Mouse (Mus musculus): Measurements from ENCODE around the gene Cnpy3. TPM values are rescaled to one million over a fixed set of nuclear protein-coding genes. Genes with fewer than 3 reads are reported as not detected.

The Cnpy3 gene
- total and polyA plus RNA-seq, 2 experiments from 2014 or later: 72.4 to 79.1 TPM

DNA sequence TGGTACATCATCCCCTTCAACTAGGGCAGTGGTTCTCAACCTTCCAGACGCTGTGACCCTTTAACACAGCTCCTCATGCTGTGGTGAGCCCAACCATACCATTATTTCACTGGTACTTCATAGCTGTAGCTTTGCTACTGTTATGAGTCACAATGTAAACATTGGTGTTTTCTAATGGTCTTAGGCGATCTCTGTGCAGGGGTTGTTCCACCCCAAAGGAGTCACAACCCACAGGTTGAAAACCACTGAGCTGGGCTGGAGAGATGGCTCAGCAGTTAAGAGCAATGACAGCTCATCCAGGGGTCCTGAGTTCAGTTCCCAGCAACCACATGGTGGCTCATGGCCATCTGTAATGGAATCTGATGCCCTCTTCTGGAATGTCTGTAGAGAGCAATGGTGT is 60.6 kb downstream of the Cnpy3 start:
- WGBS: 96% methylated on average over 2 of the region's 2 CpGs
- Histone ChIP-seq H3K27ac (no peak overlapping the region), H3K4me1 (ENCODE audit: insufficient read depth, low read length) (no peaks in the 10 kb centered on the region), H3K4me3 (ENCODE audit: low read length) (no peak overlapping the region), H3K27me3 (ENCODE audit: insufficient read depth, low read length) (no peaks in the 10 kb centered on the region), H3K36me3 (ENCODE audit: insufficient read depth, low read length) (peaks cover 15% of the 10 kb centered on the region; the same call in 1 of the 2 replicates), H3K9ac (replicated peaks; ENCODE audit: low read length) (no peak overlapping the region), H3K4me2 (ENCODE audit: low read depth, low read length) (no peak overlapping the region), H3K9me3 (ENCODE audit: low read length) (no peaks in the 10 kb centered on the region)
- ATAC-seq (no peak), DNase-seq (ENCODE audit: low spot score) (no peak)
- no peak for TF ChIP-seq CTCF (IDR thresholded peaks at IDR 0.05; ENCODE audit: low read depth)

DNA sequence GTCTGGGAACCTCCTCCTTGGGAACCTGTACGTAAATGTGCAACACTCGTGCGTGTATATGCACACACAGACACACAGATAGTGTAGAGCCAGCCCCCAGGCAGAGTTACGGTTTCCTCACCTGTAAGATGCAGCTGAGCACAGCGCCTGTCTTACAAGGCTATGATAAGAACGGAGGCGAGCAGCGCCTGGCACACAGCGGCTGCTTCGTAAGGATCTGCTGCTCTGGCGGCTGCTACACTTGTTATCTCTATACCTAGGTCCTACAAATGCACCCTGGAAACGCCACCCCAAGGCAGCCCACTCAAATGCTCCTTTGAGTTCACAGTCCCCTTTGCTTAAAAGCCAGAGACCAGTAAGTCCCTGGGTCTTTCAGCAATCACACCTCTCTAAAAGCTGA is 61.3 kb downstream of the Cnpy3 start:
- no peak overlapping the region for H3K9ac ChIP-seq (replicated peaks; ENCODE audit: low read length)
- H3K9me3 ChIP-seq (ENCODE audit: low read length): no peaks in the 10 kb centered on the region
- H3K4me3 ChIP-seq (ENCODE audit: low read length): no peak overlapping the region
- H3K27me3 ChIP-seq (ENCODE audit: insufficient read depth, low read length): no peaks in the 10 kb centered on the region
- H3K36me3 ChIP-seq (ENCODE audit: insufficient read depth, low read length): peaks cover 21% of the 10 kb centered on the region
- no peak overlapping the region for H3K27ac ChIP-seq
- no peak for ATAC-seq
- no peaks in the 10 kb centered on the region for H3K4me1 ChIP-seq (ENCODE audit: insufficient read depth, low read length)
- no peak for TF ChIP-seq CTCF (IDR thresholded peaks at IDR 0.05; ENCODE audit: low read depth)
- 96% methylated on average over 12 of the region's 12 CpGs for WGBS
- no peak overlapping the region for H3K4me2 ChIP-seq (ENCODE audit: low read depth, low read length)
- DNase-seq (ENCODE audit: low spot score): no peak

DNA sequence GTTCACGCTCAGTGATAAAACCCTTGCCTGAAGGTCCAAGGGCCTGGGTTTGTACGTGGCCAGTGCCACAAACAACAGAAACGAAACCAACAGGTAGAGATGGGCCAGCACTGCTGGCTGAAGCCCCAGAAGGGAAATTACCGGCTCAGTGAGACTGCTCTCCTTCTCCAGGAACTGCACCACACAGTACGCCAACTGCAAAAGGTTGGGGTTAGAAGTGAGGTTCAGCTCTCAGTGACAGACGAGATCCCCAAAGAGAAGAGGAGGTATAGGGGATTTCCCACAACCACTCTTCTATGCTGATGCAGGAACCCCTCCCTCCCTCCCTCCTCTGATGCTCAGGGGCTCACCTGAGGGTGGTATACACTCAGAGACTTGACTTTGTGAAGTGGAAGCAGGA is 66.1 kb downstream of the Cnpy3 start:
- Histone ChIP-seq H3K9me3 (ENCODE audit: low read length) (no peaks in the 10 kb centered on the region), H3K4me1 (ENCODE audit: insufficient read depth, low read length) (no peaks in the 10 kb centered on the region), H3K4me3 (ENCODE audit: low read length) (no peak overlapping the region), H3K36me3 (ENCODE audit: insufficient read depth, low read length) (peaks cover 44% of the 10 kb centered on the region), H3K4me2 (ENCODE audit: low read depth, low read length) (no peak overlapping the region), H3K27me3 (ENCODE audit: insufficient read depth, low read length) (no peaks in the 10 kb centered on the region), H3K27ac (no peak overlapping the region), H3K9ac (replicated peaks; ENCODE audit: low read length) (no peak overlapping the region)
- WGBS: 91% methylated on average over 6 of the region's 6 CpGs
- DNase-seq (ENCODE audit: low spot score) (no peak), ATAC-seq (no peak)
- TF ChIP-seq CTCF (IDR thresholded peaks at IDR 0.05; ENCODE audit: low read depth): no peak

Other genes with a start within 250 kb of the Cnpy3 start
- 55.3 and 58.2 TPM in 2 replicates for gene Cul9, start 205.8 kb downstream of the Cnpy3 start, total RNA-seq (2014; rRNA removed)
- 12.2 and 14.4 TPM in 2 replicates for gene Cul9, start 205.8 kb downstream of the Cnpy3 start, polyA plus RNA-seq (2015; fragmentation: Nextera tagmentation; extraction: Ambion mirVana)
- 67.0 and 67.3 TPM in 2 replicates for gene Srf, start 196.0 kb downstream of the Cnpy3 start, total RNA-seq (2014; rRNA removed)
- gene Srf, start 196.0 kb downstream of the Cnpy3 start, polyA plus RNA-seq (2015; fragmentation: Nextera tagmentation; extraction: Ambion mirVana): 3.0 and 3.8 TPM in 2 replicates
- gene Ptk7, start 122.7 kb downstream of the Cnpy3 start, total RNA-seq (2014; rRNA removed): 77.6 and 79.3 TPM in 2 replicates
- 24.5 and 25.1 TPM in 2 replicates for gene Ptk7, start 122.7 kb downstream of the Cnpy3 start, polyA plus RNA-seq (2015; fragmentation: Nextera tagmentation; extraction: Ambion mirVana)
- gene Klc4, start 106.2 kb downstream of the Cnpy3 start, total RNA-seq (2014; rRNA removed): 25.1 and 32.1 TPM in 2 replicates
- 23.0 and 24.0 TPM in 2 replicates for gene Klc4, start 106.2 kb downstream of the Cnpy3 start, polyA plus RNA-seq (2015; fragmentation: Nextera tagmentation; extraction: Ambion mirVana)
- 55.4 and 67.2 TPM in 2 replicates for gene Mrpl2, start 106.0 kb downstream of the Cnpy3 start, total RNA-seq (2014; rRNA removed)
- 90.2 and 95.5 TPM in 2 replicates for gene Mrpl2, start 106.0 kb downstream of the Cnpy3 start, polyA plus RNA-seq (2015; fragmentation: Nextera tagmentation; extraction: Ambion mirVana)
- 92.2 and 108 TPM in 2 replicates for gene Cul7, start 101.9 kb downstream of the Cnpy3 start, total RNA-seq (2014; rRNA removed)
- 24.9 and 26.8 TPM in 2 replicates for gene Cul7, start 101.9 kb downstream of the Cnpy3 start, polyA plus RNA-seq (2015; fragmentation: Nextera tagmentation; extraction: Ambion mirVana)
- 26.6 and 32.7 TPM in 2 replicates for gene Rrp36, start 77.9 kb downstream of the Cnpy3 start, total RNA-seq (2014; rRNA removed)
- gene Rrp36, start 77.9 kb downstream of the Cnpy3 start, polyA plus RNA-seq (2015; fragmentation: Nextera tagmentation; extraction: Ambion mirVana): 56.5 and 59.1 TPM in 2 replicates
- gene Mea1, start 73.4 kb downstream of the Cnpy3 start, total RNA-seq (2014; rRNA removed): 135 and 146 TPM in 2 replicates
- gene Mea1, start 73.4 kb downstream of the Cnpy3 start, polyA plus RNA-seq (2015; fragmentation: Nextera tagmentation; extraction: Ambion mirVana): 312 and 325 TPM in 2 replicates
- 91.5 and 98.3 TPM in 2 replicates for gene Klhdc3, start 71.3 kb downstream of the Cnpy3 start, total RNA-seq (2014; rRNA removed)
- gene Klhdc3, start 71.3 kb downstream of the Cnpy3 start, polyA plus RNA-seq (2015; fragmentation: Nextera tagmentation; extraction: Ambion mirVana): 172 and 179 TPM in 2 replicates
- gene Ppp2r5d, start 47.1 kb downstream of the Cnpy3 start, total RNA-seq (2014; rRNA removed): 103 and 129 TPM in 2 replicates
- gene Ppp2r5d, start 47.1 kb downstream of the Cnpy3 start, polyA plus RNA-seq (2015; fragmentation: Nextera tagmentation; extraction: Ambion mirVana): 79.4 and 89.6 TPM in 2 replicates
- gene Pex6, start 40.8 kb downstream of the Cnpy3 start, total RNA-seq (2014; rRNA removed): 41.7 and 51.5 TPM in 2 replicates
- 18.1 and 18.8 TPM in 2 replicates for gene Pex6, start 40.8 kb downstream of the Cnpy3 start, polyA plus RNA-seq (2015; fragmentation: Nextera tagmentation; extraction: Ambion mirVana)
- 0.25 and 1.2 TPM in 2 replicates for gene Gnmt, start 23.0 kb downstream of the Cnpy3 start, total RNA-seq (2014; rRNA removed)
- gene Gnmt, start 23.0 kb downstream of the Cnpy3 start, polyA plus RNA-seq (2015; fragmentation: Nextera tagmentation; extraction: Ambion mirVana): 5.6 and 6.4 TPM in 2 replicates
- gene Ptcra, start 11.5 kb upstream of the Cnpy3 start, total RNA-seq (2014; rRNA removed): not detected in 2 replicates
- gene Ptcra, start 11.5 kb upstream of the Cnpy3 start, polyA plus RNA-seq (2015; fragmentation: Nextera tagmentation; extraction: Ambion mirVana): 0.11 and 0.42 TPM in 2 replicates
- 44.9 and 46.4 TPM in 2 replicates for gene 2310039H08Rik, start 20.4 kb upstream of the Cnpy3 start, total RNA-seq (2014; rRNA removed)
- 64.7 TPM in 2 replicates for gene 2310039H08Rik, start 20.4 kb upstream of the Cnpy3 start, polyA plus RNA-seq (2015; fragmentation: Nextera tagmentation; extraction: Ambion mirVana)
- 39.4 and 39.8 TPM in 2 replicates for gene Rpl7l1, start 30.5 kb upstream of the Cnpy3 start, total RNA-seq (2014; rRNA removed)
- gene Rpl7l1, start 30.5 kb upstream of the Cnpy3 start, polyA plus RNA-seq (2015; fragmentation: Nextera tagmentation; extraction: Ambion mirVana): 72.1 and 80.0 TPM in 2 replicates
- 22.9 and 23.1 TPM in 2 replicates for gene Bicral, start 106.3 kb upstream of the Cnpy3 start, total RNA-seq (2014; rRNA removed)
- gene Bicral, start 106.3 kb upstream of the Cnpy3 start, polyA plus RNA-seq (2015; fragmentation: Nextera tagmentation; extraction: Ambion mirVana): 5.1 and 5.2 TPM in 2 replicates
- gene Tbcc, start 138.5 kb upstream of the Cnpy3 start, total RNA-seq (2014; rRNA removed): 41.8 and 61.5 TPM in 2 replicates
- gene Tbcc, start 138.5 kb upstream of the Cnpy3 start, polyA plus RNA-seq (2015; fragmentation: Nextera tagmentation; extraction: Ambion mirVana): 50.7 and 54.5 TPM in 2 replicates
- gene Prph2, start 158.2 kb upstream of the Cnpy3 start, total RNA-seq (2014; rRNA removed): not detected in 2 replicates
- 0.05 TPM in 1 of 2 replicates, not detected in the other for gene Prph2, start 158.2 kb upstream of the Cnpy3 start, polyA plus RNA-seq (2015; fragmentation: Nextera tagmentation; extraction: Ambion mirVana)

Measured in hindbrain, postnatal 0 days (tissue).